Mouse (Mus musculus) CH12.LX (cell line): ENCODE results near the gene Dnajc4. TPM values are rescaled to one million over a fixed set of nuclear protein-coding genes. Genes with fewer than 3 reads are reported as not detected.

Source experiments
- DNase-seq: peaks from one replicate; pipeline ENCODE4 v3.0.0-alpha.2; 2013; ENCODE audit errors: extremely low read depth
- H3K27ac ChIP-seq: 2 replicates; pipeline ENCODE4 v1.5.1; 2012; ENCODE audit warnings: low read depth, mild to moderate bottlenecking, control low read depth, moderate library complexity; ENCODE audit not compliant: insufficient read depth
- H3K27me3 ChIP-seq: replicated peaks from 2 replicates; pipeline ENCODE3; 2012; ENCODE audit warnings: inconsistent platforms
- H3K36me3 ChIP-seq, 2 experiments: replicated peaks in 1 of 2; 2 replicates each; pipeline versions ENCODE3 to v1.6.1; 2012; ENCODE audit warnings: inconsistent platforms in 1 of 2, low read length in 1 of 2, mild to moderate bottlenecking in 1 of 2, mixed read lengths in 1 of 2, moderate library complexity in 1 of 2; ENCODE audit not compliant: control insufficient read depth in 1 of 2, insufficient read depth in 1 of 2
- H3K4me1 ChIP-seq, 2 experiments: 2 replicates each; pipeline ENCODE4 v1.6.1; 2012; ENCODE audit warnings: inconsistent platforms in 1 of 2, moderate library complexity in 1 of 2; ENCODE audit not compliant: insufficient read depth in 2 of 2, control insufficient read depth in 1 of 2
- H3K4me2 ChIP-seq: 2 replicates; pipeline ENCODE4 v1.6.1; 2012; ENCODE audit warnings: low read depth, mild to moderate bottlenecking, control low read depth; ENCODE audit not compliant: poor library complexity, insufficient read depth, severe bottlenecking
- H3K4me3 ChIP-seq, 3 experiments: fragments of 150-350 bp in 1 of 3; sonication (generic) in 1 of 3; replicated peaks in 1 of 3; 2 replicates each; pipeline versions ENCODE3 to v1.5.1; 2011 to 2012; ENCODE audit warnings: low read depth in 2 of 3, low read length in 2 of 3, mild to moderate bottlenecking in 2 of 3, moderate library complexity in 2 of 3, control low read depth in 1 of 3, improper control_type of control experiment in 1 of 3, inconsistent platforms in 1 of 3, mixed read lengths in 1 of 3; ENCODE audit not compliant: poor library complexity in 1 of 3
- H3K79me2 ChIP-seq: replicated peaks from 2 replicates; pipeline ENCODE4 v1.6.1; 2012; ENCODE audit warnings: mild to moderate bottlenecking, moderate library complexity; ENCODE audit not compliant: control insufficient read depth, poor library complexity, insufficient read depth, severe bottlenecking; ENCODE audit errors: extremely low read depth
- H3K9ac ChIP-seq: 2 replicates; pipeline ENCODE4 v1.6.1; 2012; ENCODE audit warnings: low read depth, mild to moderate bottlenecking, control low read depth, moderate library complexity; ENCODE audit not compliant: insufficient read depth
- H3K9me3 ChIP-seq: replicated peaks from 2 replicates; pipeline ENCODE3; 2012; ENCODE audit warnings: low read length, inconsistent platforms, mixed read lengths
- BHLHE40 ChIP-seq: IDR thresholded peaks from 2 replicates; pipeline ENCODE4 v1.6.1; 2011; ENCODE audit warnings: mild to moderate bottlenecking, low read depth, low read length, improper control_type of control experiment
- CHD1 ChIP-seq: IDR thresholded peaks from 2 replicates; pipeline ENCODE4 v1.6.1; 2012; ENCODE audit warnings: low read depth, low read length, improper control_type of control experiment, inconsistent platforms
- CHD2 ChIP-seq: IDR thresholded peaks from 2 replicates; pipeline ENCODE4 v1.6.1; 2011; ENCODE audit warnings: low read length, improper control_type of control experiment
- CTCF ChIP-seq, 2 experiments: IDR thresholded peaks in 1 of 2; conservative IDR thresholded peaks in 1 of 2; 2 replicates each; pipeline ENCODE4 v1.5.1; 2011 to 2012; ENCODE audit warnings: low read depth in 2 of 2, low read length in 2 of 2, improper control_type of control experiment in 1 of 2, inconsistent platforms in 1 of 2, mild to moderate bottlenecking in 1 of 2, moderate library complexity in 1 of 2
- ELF1 ChIP-seq: IDR thresholded peaks from 2 replicates; pipeline ENCODE4 v1.6.1; 2014; ENCODE audit warnings: low read depth, mild to moderate bottlenecking, inconsistent platforms, low read length, improper control_type of control experiment
- EP300 ChIP-seq: IDR thresholded peaks from 2 replicates; pipeline ENCODE4 v1.6.1; 2011; ENCODE audit warnings: low read length, improper control_type of control experiment
- ETS1 ChIP-seq: conservative IDR thresholded peaks from 2 replicates; pipeline ENCODE4 v1.6.1; 2012; ENCODE audit warnings: low read depth, mild to moderate bottlenecking, inconsistent platforms, low read length, improper control_type of control experiment, moderate library complexity
- HCFC1 ChIP-seq: IDR thresholded peaks from 2 replicates; pipeline ENCODE4 v1.6.1; 2012; ENCODE audit warnings: low read depth, mild to moderate bottlenecking, inconsistent platforms, low read length, improper control_type of control experiment
- MAZ ChIP-seq: IDR thresholded peaks from 2 replicates; pipeline ENCODE4 v1.6.1; 2012; ENCODE audit warnings: low read depth, mild to moderate bottlenecking, inconsistent platforms, low read length, improper control_type of control experiment, moderate library complexity
- MXI1 ChIP-seq: IDR thresholded peaks from 2 replicates; pipeline ENCODE4 v1.6.1; 2011; ENCODE audit warnings: mild to moderate bottlenecking, low read depth, low read length, improper control_type of control experiment
- NELFE ChIP-seq: IDR thresholded peaks from 2 replicates; pipeline ENCODE4 v1.6.1; 2011; ENCODE audit warnings: low read depth, low read length, improper control_type of control experiment
- NRF1 ChIP-seq: IDR thresholded peaks from 2 replicates; pipeline ENCODE4 v1.6.1; 2014; ENCODE audit warnings: low read depth, mild to moderate bottlenecking, inconsistent platforms, low read length, improper control_type of control experiment, moderate library complexity
- POLR2A ChIP-seq: IDR thresholded peaks from 2 replicates; pipeline ENCODE4 v1.6.1; 2011; ENCODE audit warnings: low read depth, mild to moderate bottlenecking, improper control_type of control experiment, low read length
- RAD21 ChIP-seq: IDR thresholded peaks from 2 replicates; pipeline ENCODE4 v1.6.1; 2011; ENCODE audit warnings: low read depth, mild to moderate bottlenecking, low read length, improper control_type of control experiment, moderate library complexity
- SIN3A ChIP-seq: IDR thresholded peaks from 2 replicates; pipeline ENCODE4 v1.6.1; 2012; ENCODE audit warnings: low read length, improper control_type of control experiment, inconsistent platforms
- TBP ChIP-seq: conservative IDR thresholded peaks from 2 replicates; pipeline ENCODE4 v1.6.1; 2011; ENCODE audit warnings: low read depth, low read length, improper control_type of control experiment
- TCF12 ChIP-seq: IDR thresholded peaks from 2 replicates; pipeline ENCODE4 v1.6.1; 2014; ENCODE audit warnings: low read depth, mild to moderate bottlenecking, inconsistent platforms, low read length, improper control_type of control experiment
- dilution Hi-C: fragments of 300-500 bp; cut with MboI; formaldehyde crosslinking; loops from 2 replicates; pipeline ENCODE4 v1.14.3; 2020; ENCODE audit warnings: low sequenced_read_pairs; ENCODE audit not compliant: extremely low pct_unique_long_range_greater_than_20kb, extremely low pct_ligation_motif_present
- in situ Hi-C: fragments of 300-500 bp; cut with MboI; formaldehyde crosslinking; loops from 3 replicates; pipeline ENCODE4 v1.14.3; 2019; ENCODE audit warnings: low sequenced_read_pairs, low pct_ligation_motif_present, low pct_unique_long_range_greater_than_20kb, mixed read lengths
- polyA plus RNA-seq: library from polyadenylated mRNA; unstranded; fragments of >175 nt; gene quantifications from 2 replicates; pipeline ENCODE4 v1.2.1, GENCODE M21; 2012; ENCODE audit warnings: low read depth; ENCODE audit not compliant: insufficient read length
- total RNA-seq, 2 experiments: library from RNA; depleted of rRNA; stranded (reverse); fragments of 300-350 nt in 1 of 2; fragments of >200 nt in 1 of 2; gene quantifications; 2 replicates each; pipeline ENCODE4 v1.2.3; 2012 to 2014

Dnajc4 gene
- total and polyA plus RNA-seq, 3 experiments = 6.2 to 13.9 (median 11.2) TPM

DNA sequence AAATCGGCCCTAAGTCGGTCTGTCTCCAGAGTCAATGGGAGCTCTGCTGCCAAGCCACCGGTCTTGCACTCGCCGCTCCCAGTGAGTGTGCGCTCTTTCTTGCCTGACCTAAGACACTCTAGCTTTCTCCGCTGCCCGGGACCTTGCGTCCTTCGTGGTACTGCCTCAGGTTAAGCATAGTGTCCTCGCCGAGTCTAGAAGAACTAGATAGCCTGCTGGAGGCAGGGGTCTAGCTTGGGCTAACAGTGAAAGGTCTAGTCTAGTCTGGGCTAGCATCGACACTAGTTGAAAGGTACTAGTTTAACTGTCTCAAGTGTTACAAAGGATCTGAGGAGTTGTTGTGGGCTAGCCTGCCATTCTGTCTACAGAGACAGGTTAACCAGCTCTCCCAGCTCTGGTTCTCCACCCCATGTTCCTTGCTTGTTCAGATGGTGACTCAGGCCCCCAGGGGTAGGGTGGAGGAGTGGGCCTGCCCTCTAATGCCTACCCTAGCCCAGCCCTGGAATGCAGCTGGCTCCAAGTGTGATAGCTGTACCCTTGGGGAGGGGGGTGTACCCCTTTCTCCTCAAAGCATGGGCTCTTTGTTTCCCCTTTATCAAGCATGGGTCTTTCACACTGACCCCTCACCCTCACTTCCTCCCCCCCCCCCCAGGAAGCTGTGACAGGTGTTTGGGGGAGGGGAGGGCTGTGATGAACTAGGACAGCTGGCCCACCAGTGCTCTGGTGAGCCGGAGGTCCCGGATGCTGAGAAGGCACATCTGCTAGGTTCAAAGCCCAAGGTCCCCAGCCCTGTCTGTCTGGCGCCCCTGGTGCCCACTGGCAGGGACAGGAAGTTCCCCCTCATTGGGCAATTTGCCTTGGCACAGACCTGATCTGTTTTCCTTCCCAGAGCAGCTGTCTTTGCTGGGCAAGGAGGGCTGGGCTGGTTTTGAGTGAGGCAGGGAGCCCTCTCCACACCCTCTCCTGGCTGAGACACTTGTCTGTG, 16.5 kb downstream of the Dnajc4 start, which contains the start of gene Plcb3:
Plcb3 (minus strand) TSS at position 934 of the 985 bp plus-strand sequence.
- peak within 1 kb of the TSS; percentile 75 for H3K4me2 ChIP-seq
- no peak for TF ChIP-seq TBP
- TF ChIP-seq TCF12 = peak; percentile 77
- no peak for TF ChIP-seq CHD1
- TF ChIP-seq MAZ = peak; percentile 83; the same call in 1 of the 2 replicates
- TF ChIP-seq RAD21 = no peak
- peak; percentile 20; the same call in 1 of the 2 replicates for TF ChIP-seq POLR2A
- TF ChIP-seq CTCF (conservative IDR thresholded peaks at IDR 0.05 in 1 of 2, IDR thresholded peaks at IDR 0.05 in 1 of 2; ENCODE audit: low read depth in 2 of 2, low read length in 2 of 2) = peak in 1 of 2 experiments; percentile 39; a peak in 2 of 4 replicates
- TF ChIP-seq NRF1 = 0 out of 2 replicates have a peak, but pooled peaks have one; percentile 22
- peak; percentile 42 for TF ChIP-seq ELF1
- TF ChIP-seq CHD2 = peak; percentile 76; the same call in 1 of the 2 replicates
- peak; percentile 72 for TF ChIP-seq SIN3A
- TF ChIP-seq HCFC1 = peak; percentile 42; the same call in 1 of the 2 replicates
- TF ChIP-seq NELFE = no peak
- 0 out of 2 replicates have a peak, but pooled peaks have one; percentile 8 for TF ChIP-seq EP300
- TF ChIP-seq BHLHE40 = no peak
- TF ChIP-seq ETS1 = 0 out of 2 replicates have a peak, but pooled peaks have one; percentile 9
- TF ChIP-seq MXI1 = peak; percentile 13; the same call in 1 of the 2 replicates
- dilution Hi-C loops (no loop called here), in situ Hi-C loops (no loop called here)
- peaks cover 29% of the 10 kb centered on the region for H3K79me2 ChIP-seq
- H3K4me3 ChIP-seq = peak within 1 kb of the TSS; percentile 77 to 87 (median 85)
- peaks cover 14 to 25% of the 10 kb centered on the region in 2 experiments for H3K36me3 ChIP-seq
- peak; percentile 66 for DNase-seq
- H3K27me3 ChIP-seq = peaks cover 3% of the 10 kb centered on the region
- H3K9ac ChIP-seq = peak within 1 kb of the TSS; percentile 60
- peaks cover 11 to 50% of the 10 kb centered on the region in 2 experiments for H3K4me1 ChIP-seq
- H3K9me3 ChIP-seq = no peaks in the 10 kb centered on the region
- H3K27ac ChIP-seq = peak within 1 kb of the TSS; percentile 54
